Mouse (Mus musculus) limb, embryonic 14.5 days (tissue): ENCODE measurements around the gene Macrod1. TPM values are rescaled to one million over a fixed set of nuclear protein-coding genes. Genes with fewer than 3 reads are reported as not detected.
A peak's percentile ranks its signal among the peaks of the same experiment; 100 is the strongest.

Experiments used
- ATAC-seq: fragments of 200-750 bp; cut with Nextera tagmentation; 2 replicates; pipeline ENCODE4 v1.8.0; 2017; ENCODE audit warnings: low read depth, moderate number of reproducible peaks, moderate TSS enrichment; ENCODE audit not compliant: low FRiP score
- DNase-seq: peaks from one replicate; pipeline ENCODE4 v3.0.0-alpha.2; 2015; ENCODE audit warnings: low spot score
- H3K27ac ChIP-seq: fragments of 300-500 bp; sonication (generic); replicated peaks from 2 replicates; pipeline ENCODE4 v1.5.1; 2014; ENCODE audit warnings: low read depth, mild to moderate bottlenecking, low read length, moderate library complexity, mixed read lengths
- H3K27me3 ChIP-seq: fragments of 300-500 bp; sonication (generic); 2 replicates; pipeline ENCODE4 v1.6.1; 2014; ENCODE audit warnings: low read length, mixed read lengths; ENCODE audit not compliant: control insufficient read depth, insufficient read depth
- H3K36me3 ChIP-seq: fragments of 300-500 bp; sonication (generic); 2 replicates; pipeline ENCODE4 v1.6.1; 2014; ENCODE audit warnings: mild to moderate bottlenecking, low read length, moderate library complexity, mixed read lengths; ENCODE audit not compliant: control insufficient read depth, insufficient read depth
- H3K4me1 ChIP-seq: fragments of 300-500 bp; sonication (generic); 2 replicates; pipeline ENCODE4 v1.6.1; 2014; ENCODE audit warnings: antibody characterized with exemption, low read length, mixed read lengths; ENCODE audit not compliant: control insufficient read depth, insufficient read depth
- H3K4me2 ChIP-seq: fragments of 300-500 bp; sonication (generic); replicated peaks from 2 replicates; pipeline ENCODE4 v1.6.1; 2014; ENCODE audit warnings: low read depth, mild to moderate bottlenecking, low read length, moderate library complexity; ENCODE audit not compliant: severe bottlenecking
- H3K4me3 ChIP-seq: fragments of 300-500 bp; sonication (generic); replicated peaks from 2 replicates; pipeline ENCODE4 v1.5.1; 2014; ENCODE audit warnings: low read length
- H3K9ac ChIP-seq: fragments of 300-500 bp; sonication (generic); 2 replicates; pipeline ENCODE4 v1.6.1; 2014; ENCODE audit warnings: mild to moderate bottlenecking, low read depth, low read length, moderate library complexity; ENCODE audit not compliant: severe bottlenecking
- H3K9me3 ChIP-seq: fragments of 300-500 bp; sonication (generic); 2 replicates; pipeline ENCODE4 v1.6.1; 2016; ENCODE audit warnings: low read length; ENCODE audit not compliant: control insufficient read depth
- POLR2A ChIP-seq: fragments of 200-500 bp; IDR thresholded peaks from 2 replicates; pipeline ENCODE4 v1.8.0; 2012; ENCODE audit warnings: inconsistent platforms, mild to moderate bottlenecking, moderate library complexity, borderline replicate concordance; ENCODE audit not compliant: insufficient read depth, insufficient read length; ENCODE audit errors: extremely low read depth
- WGBS: fragments of 180-500 bp; shearing (Covaris S2); extraction: QIAGEN DNeasy Blood & Tissue Kit; methylation state at CpG from one replicate; pipeline ENCODE4 v1.1.7; 2014; 5-methylcytosine and 5-hydroxymethylcytosine counted together
- polyA plus RNA-seq, 2 experiments: library from polyadenylated mRNA; depleted of rRNA in 1 of 2; stranded (reverse) in 1 of 2; unstranded in 1 of 2; fragments of >200 nt; fragmentation: Nextera tagmentation in 1 of 2; extraction: Ambion mirVana in 1 of 2; gene quantifications; 2 replicates each; pipeline versions ENCODE4 v1.2.1 to v1.2.3; 2012 to 2014

Gene Macrod1
- polyA plus RNA-seq, 2 experiments, result 19.7 to 24.6 TPM

GRCm38 (mm10) chr19:7108114-7108905 is 51.7 kb downstream of the Macrod1 start:
- DNase-seq (no peak), ATAC-seq (no peak)
- Histone ChIP-seq H3K27me3 (no peaks in the 10 kb centered on the region), H3K27ac (no peak overlapping the region), H3K4me2 (no peak overlapping the region), H3K4me1 (peaks cover 46% of the 10 kb centered on the region), H3K36me3 (no peaks in the 10 kb centered on the region), H3K9ac (no peak overlapping the region), H3K9me3 (no peaks in the 10 kb centered on the region), H3K4me3 (no peak overlapping the region)
- WGBS, result 59% methylated on average over 6 of the region's 6 CpGs
- no peak for TF ChIP-seq POLR2A

GRCm38 (mm10) chr19:7110097-7110496 is 53.5 kb downstream of the Macrod1 start:
- Histone ChIP-seq H3K36me3 (no peaks in the 10 kb centered on the region), H3K27ac (no peak overlapping the region), H3K4me3 (no peak overlapping the region), H3K9ac (no peak overlapping the region), H3K9me3 (no peaks in the 10 kb centered on the region), H3K27me3 (no peaks in the 10 kb centered on the region), H3K4me1 (peaks cover 44% of the 10 kb centered on the region), H3K4me2 (no peak overlapping the region)
- 18% methylated on average over 5 of the region's 5 CpGs for WGBS
- no peak for TF ChIP-seq POLR2A
- DNase-seq (no peak), ATAC-seq (no peak)

GRCm38 (mm10) chr19:7110875-7111274 is 54.3 kb downstream of the Macrod1 start:
- no peak for TF ChIP-seq POLR2A
- 36% methylated on average over 6 of the region's 6 CpGs for WGBS
- H3K9ac ChIP-seq, result peak overlapping the region; percentile 22; the same call in 1 of the 2 replicates
- ATAC-seq (0 out of 2 replicates have a peak, but pooled peaks have one; percentile 30), DNase-seq (peak; percentile 55)
- H3K9me3 ChIP-seq, result no peaks in the 10 kb centered on the region
- H3K27ac ChIP-seq, result no peak overlapping the region
- H3K4me1 ChIP-seq, result peaks cover 39% of the 10 kb centered on the region
- 0 out of 2 replicates have a peak, but pooled peaks cover under 1% of the 10 kb centered on the region for H3K27me3 ChIP-seq
- H3K4me2 ChIP-seq, result no peak overlapping the region
- H3K4me3 ChIP-seq, result no peak overlapping the region
- H3K36me3 ChIP-seq, result no peaks in the 10 kb centered on the region

GRCm38 (mm10) chr19:7111309-7111708 is 54.7 kb downstream of the Macrod1 start:
- H3K4me1 ChIP-seq, result peaks cover 40% of the 10 kb centered on the region
- H3K9ac ChIP-seq, result no peak overlapping the region
- H3K27me3 ChIP-seq, result 0 out of 2 replicates have a peak, but pooled peaks cover 4% of the 10 kb centered on the region
- H3K27ac ChIP-seq, result no peak overlapping the region
- 82% methylated on average over 6 of the region's 6 CpGs for WGBS
- H3K4me3 ChIP-seq, result no peak overlapping the region
- no peaks in the 10 kb centered on the region for H3K9me3 ChIP-seq
- TF ChIP-seq POLR2A, result no peak
- no peak for ATAC-seq
- no peak for DNase-seq
- H3K36me3 ChIP-seq, result no peaks in the 10 kb centered on the region
- no peak overlapping the region for H3K4me2 ChIP-seq

- Histone ChIP-seq H3K36me3 (no peaks in the 10 kb centered on the region), H3K4me2 (no peak overlapping the region), H3K27ac (no peak overlapping the region), H3K9ac (no peak overlapping the region), H3K4me3 (no peak overlapping the region), H3K27me3 (0 out of 2 replicates have a peak, but pooled peaks cover 4% of the 10 kb centered on the region), H3K4me1 (peaks cover 44% of the 10 kb centered on the region), H3K9me3 (no peaks in the 10 kb centered on the region)
- no peak for DNase-seq
- 88% methylated on average over 4 of the region's 4 CpGs for WGBS
- TF ChIP-seq POLR2A, result no peak
- ATAC-seq, result no peak
Measured at GRCm38 (mm10) chr19:7111710-7112109, 55.1 kb downstream of the Macrod1 start.
